Mouse (Mus musculus): Measurements from ENCODE around the gene Frat1. TPM values are rescaled to one million over a fixed set of nuclear protein-coding genes. Genes with fewer than 3 reads are reported as not detected.

Gene Frat1
- polyA plus RNA-seq (2015; fragmentation: Nextera tagmentation; extraction: Ambion mirVana): 11.9 and 12.2 TPM in 2 replicates

DNA sequence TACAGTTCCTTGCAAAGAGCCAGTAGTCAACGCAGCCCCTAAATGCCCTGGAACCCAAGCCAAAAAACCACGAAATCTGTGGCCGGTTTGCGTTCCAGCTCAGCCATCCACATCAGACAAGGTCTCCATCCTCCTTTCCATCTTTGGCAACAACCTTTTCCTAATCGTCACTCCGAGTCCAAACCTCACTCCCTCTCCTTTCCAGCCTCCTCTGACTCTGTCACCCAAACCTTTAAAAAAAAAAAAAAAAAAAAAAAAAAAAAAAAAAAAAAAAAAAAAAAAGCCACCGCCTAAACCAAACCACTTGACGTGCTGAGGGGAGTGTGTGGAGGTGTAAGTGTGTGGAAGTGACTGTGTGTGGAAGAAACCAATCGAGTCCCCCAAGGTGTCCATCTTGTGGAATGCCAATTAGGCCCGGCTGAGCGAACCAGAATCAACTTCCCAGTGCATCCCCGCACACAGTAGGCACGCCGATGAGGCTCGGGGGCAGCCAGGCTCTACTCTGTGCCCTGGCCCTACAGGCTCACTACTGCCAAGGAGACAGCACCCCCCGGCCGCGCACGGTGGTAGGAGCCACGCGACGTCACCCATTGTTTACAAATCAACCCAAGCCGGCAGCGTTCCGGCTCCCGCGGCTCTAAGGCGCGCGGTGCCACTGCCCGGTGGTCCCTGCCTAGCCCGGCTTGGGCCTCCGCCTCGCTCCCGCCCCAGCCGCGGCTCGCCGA lies at the start of gene Frat1:
Gene Frat1 (plus strand): TSS at position 590 of the 725 bp plus-strand sequence.
- ATAC-seq: peak; percentile 93
- Histone ChIP-seq H3K4me2 (ENCODE audit: low read depth, low read length) (peak within 1 kb of the TSS; percentile 91), H3K36me3 (ENCODE audit: control insufficient read depth, insufficient read depth, low read length) (no peaks in the 10 kb centered on the region), H3K9me3 (ENCODE audit: control insufficient read depth, low read length) (no peaks in the 10 kb centered on the region), H3K4me3 (ENCODE audit: low read length) (peak within 1 kb of the TSS; percentile 77), H3K27me3 (replicated peaks; ENCODE audit: control insufficient read depth, insufficient read depth, low read length) (no peaks in the 10 kb centered on the region), H3K27ac (ENCODE audit: low read length) (peak within 1 kb of the TSS; percentile 93), H3K4me1 (ENCODE audit: control insufficient read depth, insufficient read depth, low read length) (peaks cover 10% of the 10 kb centered on the region), H3K9ac (ENCODE audit: low read depth, low read length) (peak within 1 kb of the TSS; percentile 80)
- WGBS: under 1% methylated on average over 39 of the region's 39 CpGs

DNA sequence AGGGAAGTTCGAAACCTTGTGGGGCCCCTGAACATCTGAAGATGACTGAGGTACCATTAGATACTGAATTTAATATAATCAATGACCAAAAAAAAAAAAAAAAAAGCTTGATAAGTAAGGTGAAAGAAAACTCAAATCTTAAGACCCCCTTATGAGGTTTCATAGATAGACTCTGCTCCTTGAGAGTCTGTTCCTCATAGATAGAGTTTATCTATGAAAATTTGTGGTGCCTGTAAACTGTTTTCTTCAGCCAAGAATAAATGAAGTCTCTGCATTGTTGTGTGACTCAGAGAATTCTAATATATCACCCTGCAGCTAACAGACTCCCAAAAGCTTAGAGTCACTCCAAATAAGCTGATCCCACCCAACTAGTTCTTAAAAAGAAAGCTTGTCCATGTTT lies 42.9 kb upstream of the Frat1 start:
- Histone ChIP-seq H3K4me2 (ENCODE audit: low read depth, low read length) (no peak overlapping the region), H3K27me3 (replicated peaks; ENCODE audit: control insufficient read depth, insufficient read depth, low read length) (no peaks in the 10 kb centered on the region), H3K9ac (ENCODE audit: low read depth, low read length) (no peak overlapping the region), H3K36me3 (ENCODE audit: control insufficient read depth, insufficient read depth, low read length) (peaks cover 12% of the 10 kb centered on the region), H3K27ac (ENCODE audit: low read length) (no peak overlapping the region), H3K4me1 (ENCODE audit: control insufficient read depth, insufficient read depth, low read length) (no peaks in the 10 kb centered on the region), H3K9me3 (ENCODE audit: control insufficient read depth, low read length) (no peaks in the 10 kb centered on the region), H3K4me3 (ENCODE audit: low read length) (no peak overlapping the region)
- WGBS: 98% methylated on average over 1 of the region's 1 CpGs
- ATAC-seq: no peak

DNA sequence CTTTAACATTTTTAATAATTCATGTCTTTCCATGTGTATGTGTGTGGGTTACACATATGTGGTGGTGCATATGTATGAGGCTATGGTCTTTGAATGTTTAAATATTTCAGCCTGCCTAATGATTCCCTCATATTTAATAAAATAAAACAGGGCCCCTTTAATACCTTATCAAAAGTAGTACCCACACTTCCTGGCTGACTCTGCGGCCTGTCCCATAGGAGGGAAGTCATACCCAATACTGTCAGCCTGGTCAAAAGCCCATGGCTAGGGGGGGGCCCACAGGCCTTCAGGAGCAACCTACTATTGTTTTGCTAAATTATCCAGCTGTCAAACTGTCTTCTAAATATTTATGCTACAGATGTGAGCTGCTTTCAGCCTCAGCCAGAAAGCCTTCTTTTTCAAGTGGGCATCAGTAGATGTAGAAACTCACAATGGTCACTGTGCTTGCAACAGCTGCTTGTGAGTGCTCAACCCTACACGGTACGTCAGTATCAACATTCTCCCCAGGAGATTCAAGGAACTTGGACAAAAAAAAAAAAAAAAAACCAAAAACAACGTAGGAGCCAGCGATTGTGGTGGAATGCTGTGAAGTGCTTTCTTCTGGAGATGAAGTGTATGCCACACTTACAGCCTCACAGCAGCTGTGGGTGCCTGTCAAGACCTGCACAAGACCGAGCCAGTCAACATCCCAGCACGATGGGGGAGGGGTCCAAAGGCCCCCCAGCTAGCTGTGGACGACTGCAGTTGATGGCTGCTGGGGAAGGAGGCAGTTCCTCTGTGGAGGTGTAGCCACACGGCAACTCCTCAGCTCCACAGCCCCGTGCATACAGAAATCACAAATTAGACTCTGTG lies 40.4 kb upstream of the Frat1 start:
- H3K27ac ChIP-seq (ENCODE audit: low read length): no peak overlapping the region
- WGBS: 57% methylated on average over 10 of the region's 10 CpGs

DNA sequence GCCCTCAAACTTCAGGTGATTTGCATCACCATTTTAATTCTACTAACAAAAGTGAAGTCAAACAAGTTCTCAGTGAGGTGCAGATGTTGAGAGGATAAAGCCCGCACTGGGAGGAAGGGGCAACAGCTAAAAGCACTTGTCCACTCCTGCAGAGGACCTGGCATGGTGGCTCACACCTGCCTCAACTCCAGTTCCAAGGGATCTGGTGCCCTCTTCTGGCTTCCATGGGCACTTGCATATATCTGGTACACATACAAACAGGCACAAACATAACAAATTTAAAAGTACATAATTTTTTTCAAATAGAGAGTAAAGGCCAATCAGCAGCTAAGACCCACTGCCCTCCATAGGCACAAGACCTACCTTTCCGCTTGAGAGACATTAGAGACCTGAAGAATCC lies 38.4 kb upstream of the Frat1 start:
- 93% methylated on average over 2 of the region's 2 CpGs for whole genome bisulfite sequencing
- Histone ChIP-seq H3K4me2 (ENCODE audit: low read depth, low read length) (no peak overlapping the region), H3K4me1 (ENCODE audit: control insufficient read depth, insufficient read depth, low read length) (peaks cover 10% of the 10 kb centered on the region), H3K27ac (ENCODE audit: low read length) (no peak overlapping the region), H3K4me3 (ENCODE audit: low read length) (no peak overlapping the region), H3K36me3 (ENCODE audit: control insufficient read depth, insufficient read depth, low read length) (peaks cover 2% of the 10 kb centered on the region; the same call in 1 of the 2 replicates), H3K9me3 (ENCODE audit: control insufficient read depth, low read length) (no peaks in the 10 kb centered on the region), H3K9ac (ENCODE audit: low read depth, low read length) (no peak overlapping the region), H3K27me3 (replicated peaks; ENCODE audit: control insufficient read depth, insufficient read depth, low read length) (no peaks in the 10 kb centered on the region)
- ATAC-seq: no peak

More for the DNA sequence above, 40.4 kb upstream of the Frat1 start:
- Histone ChIP-seq H3K36me3 (ENCODE audit: control insufficient read depth, insufficient read depth, low read length) (peaks cover 12% of the 10 kb centered on the region), H3K27me3 (replicated peaks; ENCODE audit: control insufficient read depth, insufficient read depth, low read length) (no peaks in the 10 kb centered on the region), H3K4me1 (ENCODE audit: control insufficient read depth, insufficient read depth, low read length) (peaks cover 4% of the 10 kb centered on the region; the same call in 1 of the 2 replicates), H3K9ac (ENCODE audit: low read depth, low read length) (no peak overlapping the region), H3K4me2 (ENCODE audit: low read depth, low read length) (no peak overlapping the region), H3K9me3 (ENCODE audit: control insufficient read depth, low read length) (no peaks in the 10 kb centered on the region), H3K4me3 (ENCODE audit: low read length) (no peak overlapping the region)
- ATAC-seq: no peak

DNA sequence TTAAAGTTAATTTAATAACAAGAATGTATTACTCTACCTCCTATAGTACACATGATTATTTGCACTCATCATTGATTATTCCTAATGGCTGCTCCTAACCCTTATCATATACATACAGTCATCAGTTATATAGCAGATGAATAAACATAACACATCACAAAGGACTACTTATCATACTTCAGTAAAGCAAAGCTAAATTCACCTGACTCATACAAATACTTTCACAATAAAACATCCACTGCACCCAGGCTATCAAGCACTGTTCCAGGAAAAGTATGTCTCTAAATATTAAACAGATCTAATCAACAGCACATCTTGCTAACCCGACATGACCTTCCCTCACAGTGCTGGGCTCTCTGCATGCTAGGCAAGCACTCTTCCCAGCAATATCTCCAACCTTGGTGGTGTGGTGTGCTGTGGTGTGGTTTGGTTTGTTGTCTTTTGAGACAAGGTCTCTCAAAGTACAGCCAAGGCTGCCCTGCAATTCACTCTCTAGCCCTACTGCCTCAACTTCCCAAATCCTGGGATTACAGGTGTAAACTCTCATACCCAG lies 36.8 kb upstream of the Frat1 start:
- H3K27ac ChIP-seq (ENCODE audit: low read length): peak overlapping the region; percentile 60; the same call in 1 of the 2 replicates
- peaks cover 13% of the 10 kb centered on the region for H3K4me1 ChIP-seq (ENCODE audit: control insufficient read depth, insufficient read depth, low read length)
- peak; percentile 51 for ATAC-seq
- no peak overlapping the region for H3K4me2 ChIP-seq (ENCODE audit: low read depth, low read length)
- H3K36me3 ChIP-seq (ENCODE audit: control insufficient read depth, insufficient read depth, low read length): no peaks in the 10 kb centered on the region
- no peak overlapping the region for H3K9ac ChIP-seq (ENCODE audit: low read depth, low read length)
- no peaks in the 10 kb centered on the region for H3K27me3 ChIP-seq (replicated peaks; ENCODE audit: control insufficient read depth, insufficient read depth, low read length)
- H3K9me3 ChIP-seq (ENCODE audit: control insufficient read depth, low read length): no peaks in the 10 kb centered on the region
- H3K4me3 ChIP-seq (ENCODE audit: low read length): no peak overlapping the region
- WGBS: 47% methylated on average over 1 of the region's 1 CpGs

DNA sequence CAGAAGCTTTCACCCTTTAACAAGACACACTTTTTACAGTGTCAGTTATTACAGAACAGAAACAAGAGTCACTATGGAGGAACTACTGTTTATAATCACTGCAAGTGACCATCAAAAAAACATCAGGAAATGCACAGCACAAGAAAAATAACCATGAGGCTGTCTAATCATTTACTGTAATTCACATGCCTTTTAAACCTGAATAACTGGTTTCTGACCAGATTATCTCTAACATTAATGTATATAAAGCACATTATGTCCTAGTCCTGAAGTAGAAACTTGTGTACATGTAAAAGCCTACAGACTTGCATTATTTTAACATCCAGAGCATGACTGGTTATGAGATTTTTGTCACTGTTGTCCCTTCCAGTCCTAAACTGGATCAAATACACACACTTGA lies 35.8 kb upstream of the Frat1 start:
- Histone ChIP-seq H3K9me3 (ENCODE audit: control insufficient read depth, low read length) (no peaks in the 10 kb centered on the region), H3K9ac (ENCODE audit: low read depth, low read length) (no peak overlapping the region), H3K4me2 (ENCODE audit: low read depth, low read length) (0 out of 2 replicates have a peak overlapping the region, but pooled peaks have one; percentile 23), H3K27me3 (replicated peaks; ENCODE audit: control insufficient read depth, insufficient read depth, low read length) (no peaks in the 10 kb centered on the region), H3K36me3 (ENCODE audit: control insufficient read depth, insufficient read depth, low read length) (no peaks in the 10 kb centered on the region), H3K4me3 (ENCODE audit: low read length) (no peak overlapping the region), H3K4me1 (ENCODE audit: control insufficient read depth, insufficient read depth, low read length) (peaks cover 13% of the 10 kb centered on the region), H3K27ac (ENCODE audit: low read length) (peak overlapping the region; percentile 75)
- ATAC-seq: peak; percentile 35; the same call in 1 of the 2 replicates

DNA sequence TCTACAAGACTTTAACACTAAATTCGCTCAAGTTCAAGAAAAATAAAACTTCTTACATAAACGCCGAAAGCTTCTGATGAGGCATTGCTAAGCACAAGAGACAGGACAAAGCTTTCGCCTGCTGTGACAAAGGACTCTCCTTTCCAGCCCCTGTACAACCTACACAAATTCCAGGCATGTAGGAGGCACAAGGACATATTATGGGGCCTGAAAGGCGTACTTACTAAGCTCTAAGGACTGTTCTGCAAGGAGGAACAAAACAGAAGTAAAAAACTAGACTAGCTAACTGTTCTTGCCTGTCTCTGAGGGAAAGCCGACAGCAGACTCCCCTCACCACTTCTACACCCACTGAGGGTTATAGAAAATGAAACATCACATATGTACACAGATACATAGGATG lies 34.9 kb upstream of the Frat1 start:
- H3K9ac ChIP-seq (ENCODE audit: low read depth, low read length): no peak overlapping the region
- peaks cover 15% of the 10 kb centered on the region for H3K4me1 ChIP-seq (ENCODE audit: control insufficient read depth, insufficient read depth, low read length)
- H3K4me3 ChIP-seq (ENCODE audit: low read length): no peak overlapping the region
- 81% methylated on average over 6 of the region's 6 CpGs for WGBS
- ATAC-seq: no peak
- no peak overlapping the region for H3K4me2 ChIP-seq (ENCODE audit: low read depth, low read length)
- H3K27ac ChIP-seq (ENCODE audit: low read length): peak overlapping the region; percentile 39; the same call in 1 of the 2 replicates
- H3K27me3 ChIP-seq (replicated peaks; ENCODE audit: control insufficient read depth, insufficient read depth, low read length): no peaks in the 10 kb centered on the region
- H3K36me3 ChIP-seq (ENCODE audit: control insufficient read depth, insufficient read depth, low read length): no peaks in the 10 kb centered on the region
- H3K9me3 ChIP-seq (ENCODE audit: control insufficient read depth, low read length): no peaks in the 10 kb centered on the region

DNA sequence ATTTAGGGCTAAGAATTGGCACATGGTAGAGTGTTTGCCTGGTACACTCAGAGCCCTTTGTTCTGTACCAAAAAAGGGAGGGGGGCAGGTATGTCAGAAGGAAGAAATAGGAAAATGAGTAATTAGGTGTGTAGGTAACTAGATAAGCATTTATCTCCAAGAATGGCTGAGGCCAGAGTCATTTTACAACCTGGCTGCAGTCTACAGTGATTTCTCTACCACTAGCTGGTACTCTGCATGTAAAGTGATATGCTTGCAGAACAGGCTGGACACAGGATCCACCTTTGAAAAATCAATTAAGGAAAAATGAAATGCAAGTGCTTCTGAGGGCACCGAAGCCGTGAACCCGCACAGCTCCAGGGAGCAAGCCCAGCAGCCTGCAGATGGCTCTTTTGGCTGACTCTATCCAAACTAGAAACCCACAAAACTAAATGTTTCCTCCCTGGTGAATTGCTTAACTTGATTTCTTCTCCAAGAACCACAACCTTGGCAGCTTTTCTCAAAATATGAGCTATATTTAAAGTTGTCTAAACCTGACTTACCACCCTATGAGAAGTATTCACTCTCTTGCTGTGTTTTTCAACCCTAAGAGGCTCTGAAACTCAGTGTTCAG lies 33.5 kb upstream of the Frat1 start:
- 57% methylated on average over 3 of the region's 3 CpGs for WGBS
- Histone ChIP-seq H3K9ac (ENCODE audit: low read depth, low read length) (no peak overlapping the region), H3K36me3 (ENCODE audit: control insufficient read depth, insufficient read depth, low read length) (no peaks in the 10 kb centered on the region), H3K4me2 (ENCODE audit: low read depth, low read length) (no peak overlapping the region), H3K27me3 (replicated peaks; ENCODE audit: control insufficient read depth, insufficient read depth, low read length) (no peaks in the 10 kb centered on the region), H3K9me3 (ENCODE audit: control insufficient read depth, low read length) (no peaks in the 10 kb centered on the region), H3K27ac (ENCODE audit: low read length) (peak overlapping the region; percentile 33; the same call in 1 of the 2 replicates), H3K4me1 (ENCODE audit: control insufficient read depth, insufficient read depth, low read length) (peaks cover 22% of the 10 kb centered on the region), H3K4me3 (ENCODE audit: low read length) (no peak overlapping the region)
- peak; percentile 71 for ATAC-seq
